Comparison of ENCODE assay signal across 9 mouse cellular contexts in the genomic region with DNA sequence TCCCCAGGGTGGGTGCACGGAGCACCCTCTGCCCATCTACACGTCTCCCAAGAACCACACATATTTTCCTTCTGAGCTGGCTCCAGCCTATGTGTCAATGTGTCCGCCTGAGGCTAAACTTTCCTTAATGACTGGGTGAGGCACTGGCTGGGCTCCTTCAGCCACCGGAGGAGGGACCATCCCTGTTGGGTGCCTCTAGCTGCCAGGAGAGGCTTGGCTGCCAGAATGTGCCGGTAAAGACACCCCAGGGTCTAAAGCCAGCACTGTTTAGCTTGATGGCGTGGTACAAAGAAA. TPM values are rescaled to one million over a fixed set of nuclear protein-coding genes. Genes with fewer than 3 reads are reported as not detected.
DNase-seq lines count a peak whose midpoint lies in the region; ATAC-seq and TF ChIP-seq lines count a peak whose summit lies in the region.
"Had no signal": no experiment of that assay in that cellular context is flagged by ENCODE, and none has a peak within 500 bp of the region (broad histone marks: within the 10 kb centered on the region; RNA-seq: fewer than 3 reads in every experiment).

No protein-coding gene starts in this region.

- peak overlapping the region; percentile 73 for H3K9ac ChIP-seq in limb, embryonic 12.5 days (replicated peaks)
- no peak overlapping the region for H3K9ac ChIP-seq in stomach, embryonic 15.5 days

- no peak for ATAC-seq in megakaryocyte, adult 5-6 weeks (ENCODE audit: poor library complexity, severe bottlenecking)
- no peak for ATAC-seq in limb, embryonic 12.5 days (ENCODE audit: insufficient number of reproducible peaks, insufficient read depth, low FRiP score, low TSS enrichment, low read depth)
- no peak for ATAC-seq in stomach, embryonic 15.5 days (ENCODE audit: insufficient read depth, low FRiP score, low read depth)

- peak overlapping the region; percentile 86 for H3K4me2 ChIP-seq in limb, embryonic 12.5 days
- H3K4me2 ChIP-seq in stomach, embryonic 15.5 days, result peak overlapping the region; percentile 86

- H3K27ac ChIP-seq in cerebellum, adult 2 months (ENCODE audit: insufficient read depth, low read length), result no peak overlapping the region
- 0 out of 2 replicates have a peak overlapping the region, but pooled peaks have one; percentile 23 for H3K27ac ChIP-seq in limb, embryonic 12.5 days
- no peak overlapping the region for H3K27ac ChIP-seq in stomach, embryonic 15.5 days

- TF ChIP-seq CTCF in cerebellum, adult 2 months (IDR thresholded peaks at IDR 0.05; ENCODE audit: borderline replicate concordance, insufficient read depth, low read depth, low read length), result no peak

- H3K9me3 ChIP-seq in megakaryocyte, embryonic 14.5 days, result no peaks in the 10 kb centered on the region
- no peaks in the 10 kb centered on the region for H3K9me3 ChIP-seq in limb, embryonic 12.5 days
- H3K9me3 ChIP-seq in stomach, embryonic 15.5 days, result no peaks in the 10 kb centered on the region

- TF ChIP-seq POLR2A in cerebellum, adult 2 months (IDR thresholded peaks at IDR 0.05; ENCODE audit: borderline replicate concordance, insufficient read depth, low read length), result no peak

- H3K4me1 ChIP-seq in cerebellum, adult 2 months (ENCODE audit: control insufficient read depth, insufficient read depth, low read length), result peaks cover 20% of the 10 kb centered on the region
- H3K4me1 ChIP-seq in megakaryocyte, embryonic 14.5 days, result peaks cover 50% of the 10 kb centered on the region
- peaks cover 24% of the 10 kb centered on the region for H3K4me1 ChIP-seq in limb, embryonic 12.5 days (replicated peaks)
- H3K4me1 ChIP-seq in stomach, embryonic 15.5 days, result peaks cover 17% of the 10 kb centered on the region

- 16% methylated on average over 6 of the region's 6 CpGs for WGBS in cerebellum, adult 2 months
- 39% methylated on average over 6 of the region's 6 CpGs for WGBS in limb, embryonic 12.5 days
- 45% methylated on average over 6 of the region's 6 CpGs for WGBS in stomach, embryonic 15.5 days

- H3K27me3 ChIP-seq in cerebellum, adult 2 months (ENCODE audit: control insufficient read depth, insufficient read depth, low read length), result no peaks in the 10 kb centered on the region
- H3K27me3 ChIP-seq in megakaryocyte, embryonic 14.5 days (replicated peaks), result no peaks in the 10 kb centered on the region
- no peaks in the 10 kb centered on the region for H3K27me3 ChIP-seq in limb, embryonic 12.5 days
- H3K27me3 ChIP-seq in stomach, embryonic 15.5 days (replicated peaks), result no peaks in the 10 kb centered on the region

- peak overlapping the region; percentile 91 for H3K4me3 ChIP-seq in cerebellum, adult 2 months (replicated peaks; ENCODE audit: insufficient read depth, low read depth, low read length)
- H3K4me3 ChIP-seq in megakaryocyte, embryonic 14.5 days (replicated peaks), result peak overlapping the region; percentile 97
- peak overlapping the region; percentile 64 for H3K4me3 ChIP-seq in limb, embryonic 12.5 days (replicated peaks)
- H3K4me3 ChIP-seq in stomach, embryonic 15.5 days (replicated peaks), result peak overlapping the region; percentile 69

- H3K36me3 ChIP-seq in megakaryocyte, embryonic 14.5 days (replicated peaks; ENCODE audit: low read length), result peaks cover 51% of the 10 kb centered on the region
- peaks cover 40% of the 10 kb centered on the region for H3K36me3 ChIP-seq in limb, embryonic 12.5 days
- H3K36me3 ChIP-seq in stomach, embryonic 15.5 days, result peaks cover 10% of the 10 kb centered on the region

- DNase-seq in cerebellum, adult 2 months, result peak in 1 of 2 experiments; percentile 37
- DNase-seq in cerebellum, postnatal 25 days, result no peak
- DNase-seq in gastrocnemius, adult 8-10 months (ENCODE audit: low spot score in 2 of 2), result no peak
- DNase-seq in frontal cortex, postnatal 14 days (ENCODE audit: low spot score in 2 of 2), result no peak
- DNase-seq: cerebellum, adult 9-11 months had no signal

RNA-seq across cellular contexts. Expression of a gene that starts 1.4 kb away (rescaled TPM):
- polyA plus RNA-seq in cerebellum, adult 2 months (2012; rRNA removed), result 93.3 and 97.7 TPM in 2 replicates
- polyA plus RNA-seq in megakaryocyte, embryonic 14.5 days (2012; ENCODE audit: insufficient read depth, low replicate concordance), result 28.0 and 30.3 TPM in 2 replicates
- total RNA-seq in megakaryocyte, adult 5-6 weeks (2015), result 8.4 and 15.6 TPM in 2 replicates
- 6.5 and 10.9 TPM in 2 replicates for total RNA-seq in megakaryocyte, adult 5-6 weeks (2017)
- polyA plus RNA-seq in limb, embryonic 12.5 days (2016; fragmentation: Nextera tagmentation; extraction: Ambion mirVana), result 45.2 and 49.0 TPM in 2 replicates
- 42.8 and 45.5 TPM in 2 replicates for polyA plus RNA-seq in stomach, embryonic 15.5 days (2015; fragmentation: Nextera tagmentation; extraction: Ambion mirVana)
- total RNA-seq in gastrocnemius, adult 8-10 months (2022), result 10 to 100 TPM; 19.9 to 21.4 (median 20.9) TPM

RNA-seq across cellular contexts. Expression of a gene that starts 13.4 kb away (rescaled TPM):
- polyA plus RNA-seq in cerebellum, adult 2 months (2012; rRNA removed), result 3.3 and 4.1 TPM in 2 replicates
- polyA plus RNA-seq in megakaryocyte, embryonic 14.5 days (2012; ENCODE audit: insufficient read depth, low replicate concordance), result 24.1 and 123 TPM in 2 replicates
- total RNA-seq in megakaryocyte, adult 5-6 weeks (2015), result 348 and 384 TPM in 2 replicates
- total RNA-seq in megakaryocyte, adult 5-6 weeks (2017), result 253 and 295 TPM in 2 replicates
- polyA plus RNA-seq in limb, embryonic 12.5 days (2016; fragmentation: Nextera tagmentation; extraction: Ambion mirVana), result 2.8 and 3.3 TPM in 2 replicates
- polyA plus RNA-seq in stomach, embryonic 15.5 days (2015; fragmentation: Nextera tagmentation; extraction: Ambion mirVana), result 9.5 and 13.5 TPM in 2 replicates
- total RNA-seq in gastrocnemius, adult 8-10 months (2022), result under 1 TPM in 3 of 4 experiments, not detected in 1; 0.40 to 0.56 (median 0.44) TPM

RNA-seq across cellular contexts. Expression of a gene that starts 15.0 kb away (rescaled TPM):
- 194 and 199 TPM in 2 replicates for polyA plus RNA-seq in cerebellum, adult 2 months (2012; rRNA removed)
- 29.3 and 127 TPM in 2 replicates for polyA plus RNA-seq in megakaryocyte, embryonic 14.5 days (2012; ENCODE audit: insufficient read depth, low replicate concordance)
- total RNA-seq in megakaryocyte, adult 5-6 weeks (2015), result 65.1 and 69.7 TPM in 2 replicates
- 226 TPM in 2 replicates for total RNA-seq in megakaryocyte, adult 5-6 weeks (2017)
- 350 and 352 TPM in 2 replicates for polyA plus RNA-seq in limb, embryonic 12.5 days (2016; fragmentation: Nextera tagmentation; extraction: Ambion mirVana)
- polyA plus RNA-seq in stomach, embryonic 15.5 days (2015; fragmentation: Nextera tagmentation; extraction: Ambion mirVana), result 225 and 243 TPM in 2 replicates
- total RNA-seq in gastrocnemius, adult 8-10 months (2022), result 100 to 1,000 TPM; 199 to 280 (median 234) TPM

RNA-seq across cellular contexts. Expression of a gene that starts 33.4 kb away (rescaled TPM):
- 1.0 and 1.5 TPM in 2 replicates for polyA plus RNA-seq in cerebellum, adult 2 months (2012; rRNA removed)
- 6.0 and 10.3 TPM in 2 replicates for polyA plus RNA-seq in megakaryocyte, embryonic 14.5 days (2012; ENCODE audit: insufficient read depth, low replicate concordance)
- total RNA-seq in megakaryocyte, adult 5-6 weeks (2015), result 0.46 and 0.47 TPM in 2 replicates
- total RNA-seq in megakaryocyte, adult 5-6 weeks (2017), result 0.51 and 1.3 TPM in 2 replicates
- 8.5 and 8.7 TPM in 2 replicates for polyA plus RNA-seq in limb, embryonic 12.5 days (2016; fragmentation: Nextera tagmentation; extraction: Ambion mirVana)
- polyA plus RNA-seq in stomach, embryonic 15.5 days (2015; fragmentation: Nextera tagmentation; extraction: Ambion mirVana), result 2.0 and 4.5 TPM in 2 replicates
- 10 to 100 TPM; 28.6 to 33.9 (median 30.9) TPM for total RNA-seq in gastrocnemius, adult 8-10 months (2022)

RNA-seq across cellular contexts. Expression of a gene that starts 49.1 kb away (rescaled TPM):
- polyA plus RNA-seq in cerebellum, adult 2 months (2012; rRNA removed), result 39.6 and 51.4 TPM in 2 replicates
- polyA plus RNA-seq in megakaryocyte, embryonic 14.5 days (2012; ENCODE audit: insufficient read depth, low replicate concordance), result 0.20 TPM in 1 of 2 replicates, not detected in the other
- total RNA-seq in megakaryocyte, adult 5-6 weeks (2015), result 0.18 and 0.27 TPM in 2 replicates
- total RNA-seq in megakaryocyte, adult 5-6 weeks (2017), result 0.08 and 0.44 TPM in 2 replicates
- polyA plus RNA-seq in limb, embryonic 12.5 days (2016; fragmentation: Nextera tagmentation; extraction: Ambion mirVana), result 0.09 and 0.12 TPM in 2 replicates
- polyA plus RNA-seq in stomach, embryonic 15.5 days (2015; fragmentation: Nextera tagmentation; extraction: Ambion mirVana), result 0.50 and 0.67 TPM in 2 replicates
- under 1 TPM; 0.29 to 0.36 (median 0.31) TPM for total RNA-seq in gastrocnemius, adult 8-10 months (2022)
